Mouse (Mus musculus): ENCODE data around the gene Fkbpl. TPM values are rescaled to one million over a fixed set of nuclear protein-coding genes. Genes with fewer than 3 reads are reported as not detected.

The Fkbpl gene
- total RNA-seq (2023): 1.2 TPM

DNA sequence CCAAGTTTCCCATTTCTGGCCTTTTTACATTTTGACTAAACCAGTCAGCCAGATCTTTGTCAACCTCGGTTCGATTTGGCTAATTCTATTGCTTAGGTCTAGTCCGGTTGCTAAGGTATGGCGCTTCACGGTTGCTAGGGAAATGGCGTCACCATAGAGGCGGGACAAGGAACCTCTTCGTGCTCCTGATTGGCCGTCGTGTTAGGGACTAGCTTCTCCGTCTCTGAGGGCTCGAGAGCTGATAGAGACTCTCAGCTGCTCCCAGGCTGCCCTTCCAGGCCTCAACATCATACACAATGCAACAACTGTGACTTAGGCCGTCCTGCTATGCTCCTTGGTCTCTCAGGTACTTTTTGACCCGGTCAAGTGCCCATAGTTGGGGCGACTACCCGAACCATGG is at the start of gene Fkbpl:
TSS of gene Fkbpl (plus strand) at position 157 of the 400 bp plus-strand sequence.

GRCm38 (mm10) chr17:34597566-34598095 is 46.9 kb upstream of the Fkbpl start, which contains the start of gene Ager:
Ager (plus strand) TSS chr17:34597862.

DNA sequence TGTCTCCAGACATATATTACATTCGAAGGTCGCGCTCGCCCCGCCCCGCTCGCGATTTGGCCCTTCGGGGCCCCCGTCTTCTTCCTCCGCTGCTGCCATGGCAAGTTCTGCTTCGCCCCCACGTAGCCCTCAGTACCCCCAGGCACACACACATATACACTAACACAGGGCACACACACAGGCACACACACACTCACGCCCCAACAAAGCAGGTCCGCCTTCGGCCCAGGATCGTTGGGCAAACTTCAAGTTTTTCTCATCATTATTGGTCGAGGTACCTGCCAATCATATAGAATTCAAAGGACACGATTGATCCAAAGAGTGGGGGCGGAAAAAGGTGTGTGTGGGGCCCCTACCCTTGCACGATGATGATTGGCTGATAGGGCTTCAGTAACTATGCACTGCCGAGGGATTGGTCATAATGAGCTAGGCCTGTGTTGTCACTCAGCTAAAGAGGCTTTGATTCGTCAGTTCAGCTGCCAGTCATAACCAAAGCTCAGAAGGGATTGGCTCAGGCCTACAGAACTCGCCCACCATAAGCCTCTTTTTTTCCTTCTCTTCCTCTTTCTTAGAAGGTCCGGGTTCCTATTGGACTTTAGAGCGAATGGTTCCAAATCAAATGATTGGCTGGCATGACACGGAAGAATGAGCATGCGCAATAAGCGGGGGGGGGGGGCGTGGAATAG is 41.0 kb upstream of the Fkbpl start, which contains the start of gene Rnf5:
TSS of gene Rnf5 (minus strand) at position 316 of the 686 bp plus-strand sequence.

DNA sequence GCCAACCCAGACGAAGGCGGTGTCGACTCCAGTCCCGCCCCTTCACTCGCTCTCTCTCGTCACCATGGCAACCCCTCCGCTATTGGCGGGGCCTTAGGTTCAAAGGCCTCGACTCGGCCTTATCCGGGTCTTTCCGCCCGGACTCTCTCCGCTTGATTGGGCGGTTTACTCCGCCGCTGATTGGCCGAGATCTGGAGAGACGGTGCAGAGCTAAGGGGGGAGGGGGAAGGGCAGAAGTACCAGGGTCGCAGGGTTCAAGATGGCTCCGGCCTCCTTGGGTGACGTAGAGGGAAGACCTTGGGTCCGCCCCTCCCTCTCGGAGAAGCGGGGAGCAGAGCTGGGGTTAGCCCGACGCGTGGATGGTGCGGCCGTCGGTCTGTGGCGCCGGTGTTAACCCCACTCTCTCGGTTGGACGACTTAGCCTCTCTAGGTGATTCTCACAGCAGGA is 40.5 kb upstream of the Fkbpl start, which contains the start of gene Agpat1:
TSS of gene Agpat1 (plus strand) at position 202 of the 448 bp plus-strand sequence.

DNA sequence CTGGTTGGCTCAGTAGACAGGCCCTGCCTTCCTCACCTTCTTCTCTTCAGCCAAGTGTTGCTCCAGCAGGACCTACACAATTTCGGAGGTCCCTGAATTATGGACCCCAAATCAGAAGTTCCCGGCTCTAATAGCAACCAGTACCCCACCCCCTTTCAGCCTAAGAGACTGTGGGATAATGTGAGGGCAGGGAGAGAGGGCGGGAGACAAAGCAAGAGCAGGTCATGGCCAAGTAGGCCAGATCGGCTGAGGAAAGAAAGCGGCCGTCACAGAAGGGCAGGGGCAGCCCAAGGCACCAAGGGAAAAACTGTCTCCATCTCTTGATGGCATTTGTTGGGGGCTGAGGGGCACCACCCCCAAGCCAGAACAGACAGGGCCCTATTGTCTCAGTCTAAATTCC is 28.7 kb upstream of the Fkbpl start, which contains the start of gene Egfl8:
TSS of gene Egfl8 (minus strand) at position 101 of the 400 bp plus-strand sequence.

DNA sequence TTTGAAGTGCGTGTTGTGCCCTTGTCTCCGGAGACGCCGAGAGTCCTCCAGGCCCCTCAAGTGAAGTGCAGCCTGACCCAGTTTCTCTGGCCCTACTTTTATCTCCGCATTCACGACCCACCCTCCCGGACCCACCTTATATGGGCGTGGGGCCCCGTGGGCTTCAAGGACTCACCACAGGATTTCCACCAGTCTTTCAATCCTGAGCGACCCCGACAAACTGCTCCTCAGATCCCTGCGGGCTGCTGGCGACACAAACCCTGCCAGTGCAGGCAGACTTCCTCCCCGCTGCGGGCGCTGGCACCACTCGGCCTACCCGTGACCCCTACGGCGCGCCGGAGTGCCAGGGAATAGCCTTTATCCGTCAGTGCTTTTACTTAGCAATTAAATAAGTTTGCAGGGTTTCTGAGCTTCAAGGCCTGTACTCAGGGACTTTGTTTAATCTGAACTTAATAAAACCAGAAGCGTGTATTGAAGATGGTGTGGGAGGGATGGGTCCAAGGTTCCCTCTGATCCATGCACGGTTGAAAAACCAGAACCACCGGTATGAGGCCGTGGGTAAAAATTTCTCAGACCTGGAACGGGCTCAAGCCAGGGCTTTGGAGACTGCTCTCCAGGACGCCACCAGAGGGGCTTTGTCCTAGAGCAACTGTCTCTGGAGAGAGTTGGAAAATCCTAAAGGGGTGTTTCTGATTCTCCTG is 16.5 kb upstream of the Fkbpl start, which contains the start of gene Ppt2:
TSS of gene Ppt2 (minus strand) at position 568 of the 701 bp plus-strand sequence.

DNA sequence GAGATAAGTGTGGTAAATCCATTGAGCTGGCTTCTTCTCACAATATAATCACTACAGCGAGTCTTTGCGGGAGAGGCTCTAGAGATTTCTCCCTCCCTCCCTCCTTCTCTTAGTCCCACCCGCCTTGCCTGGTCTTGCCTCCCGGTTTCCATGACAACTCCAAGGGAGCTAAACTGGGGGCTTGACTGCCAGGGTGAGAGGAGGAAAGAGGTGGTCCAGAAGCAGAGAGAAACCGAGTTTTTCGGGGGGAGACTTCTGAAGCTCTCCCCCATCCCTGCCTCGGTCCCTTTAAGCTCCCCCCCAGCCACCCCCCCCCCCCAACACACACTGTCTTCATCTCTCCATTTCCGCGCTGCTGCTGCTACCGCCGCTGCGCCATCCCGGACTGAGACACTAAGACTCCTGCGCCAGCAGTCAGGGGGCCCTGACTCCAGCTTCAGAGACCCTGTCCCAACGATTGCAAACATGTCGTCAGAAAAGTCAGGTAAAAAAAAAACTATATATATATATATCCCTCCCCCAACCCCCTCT is 15.3 kb upstream of the Fkbpl start, which contains the start of gene Prrt1:
TSS of gene Prrt1 (plus strand) at position 313 of the 531 bp plus-strand sequence.

GRCm38 (mm10) chr17:34646906-34647787 is 2.6 kb downstream of the Fkbpl start, which contains the start of gene Atf6b:
Atf6b (plus strand) TSS chr17:34647146.

GRCm38 (mm10) chr17:34670235-34670634 is 25.7 kb downstream of the Fkbpl start, which contains the start of gene Tnxb:
Tnxb (plus strand) TSS chr17:34670535.

Other genes starting within 250 kb of the Fkbpl start
- 4.0 TPM for gene BC051142, start 245.9 kb upstream of the Fkbpl start, total RNA-seq (2023)
- gene Btnl4, start 167.4 kb upstream of the Fkbpl start, total RNA-seq (2023): not detected
- gene Btnl6, start 127.4 kb upstream of the Fkbpl start, total RNA-seq (2023): not detected
- 0.38 TPM for gene Notch4, start 80.5 kb upstream of the Fkbpl start, total RNA-seq (2023)
- gene Gpsm3, start 55.0 kb upstream of the Fkbpl start, total RNA-seq (2023): 180 TPM
- 48.2 TPM for gene Pbx2, start 53.5 kb upstream of the Fkbpl start, total RNA-seq (2023)
- 8.7 TPM for gene Ager, start 46.9 kb upstream of the Fkbpl start, total RNA-seq (2023)
- gene Rnf5, start 41.1 kb upstream of the Fkbpl start, total RNA-seq (2023): 29.9 TPM
- 41.1 TPM for gene Agpat1, start 40.5 kb upstream of the Fkbpl start, total RNA-seq (2023)
- 8.4 TPM for gene Egfl8, start 28.8 kb upstream of the Fkbpl start, total RNA-seq (2023)
- 20.6 TPM for gene Ppt2, start 16.3 kb upstream of the Fkbpl start, total RNA-seq (2023)
- gene Prrt1, start 15.2 kb upstream of the Fkbpl start, total RNA-seq (2023): 6.9 TPM
- gene Atf6b, start 2.4 kb downstream of the Fkbpl start, total RNA-seq (2023): 42.3 TPM
- gene Tnxb, start 25.8 kb downstream of the Fkbpl start, total RNA-seq (2023): 0.09 TPM
- gene C4b, start 99.1 kb downstream of the Fkbpl start, total RNA-seq (2023): 0.70 TPM
- gene Cyp21a1, start 159.8 kb downstream of the Fkbpl start, total RNA-seq (2023): not detected
- gene Stk19, start 192.2 kb downstream of the Fkbpl start, total RNA-seq (2023): 55.8 TPM
- 86.0 TPM for gene Dxo, start 192.3 kb downstream of the Fkbpl start, total RNA-seq (2023)
- 121 TPM for gene Skiv2l, start 205.4 kb downstream of the Fkbpl start, total RNA-seq (2023)
- gene Nelfe, start 205.6 kb downstream of the Fkbpl start, total RNA-seq (2023): 22.0 TPM
- gene Cfb, start 217.8 kb downstream of the Fkbpl start, total RNA-seq (2023): 0.64 TPM
- gene Zbtb12, start 234.7 kb downstream of the Fkbpl start, total RNA-seq (2023): 4.4 TPM
- 0.38 TPM for gene Gm20547, start 237.3 kb downstream of the Fkbpl start, total RNA-seq (2023)